Mouse (Mus musculus): Measurements from ENCODE around the gene Tmem210.

DNA sequence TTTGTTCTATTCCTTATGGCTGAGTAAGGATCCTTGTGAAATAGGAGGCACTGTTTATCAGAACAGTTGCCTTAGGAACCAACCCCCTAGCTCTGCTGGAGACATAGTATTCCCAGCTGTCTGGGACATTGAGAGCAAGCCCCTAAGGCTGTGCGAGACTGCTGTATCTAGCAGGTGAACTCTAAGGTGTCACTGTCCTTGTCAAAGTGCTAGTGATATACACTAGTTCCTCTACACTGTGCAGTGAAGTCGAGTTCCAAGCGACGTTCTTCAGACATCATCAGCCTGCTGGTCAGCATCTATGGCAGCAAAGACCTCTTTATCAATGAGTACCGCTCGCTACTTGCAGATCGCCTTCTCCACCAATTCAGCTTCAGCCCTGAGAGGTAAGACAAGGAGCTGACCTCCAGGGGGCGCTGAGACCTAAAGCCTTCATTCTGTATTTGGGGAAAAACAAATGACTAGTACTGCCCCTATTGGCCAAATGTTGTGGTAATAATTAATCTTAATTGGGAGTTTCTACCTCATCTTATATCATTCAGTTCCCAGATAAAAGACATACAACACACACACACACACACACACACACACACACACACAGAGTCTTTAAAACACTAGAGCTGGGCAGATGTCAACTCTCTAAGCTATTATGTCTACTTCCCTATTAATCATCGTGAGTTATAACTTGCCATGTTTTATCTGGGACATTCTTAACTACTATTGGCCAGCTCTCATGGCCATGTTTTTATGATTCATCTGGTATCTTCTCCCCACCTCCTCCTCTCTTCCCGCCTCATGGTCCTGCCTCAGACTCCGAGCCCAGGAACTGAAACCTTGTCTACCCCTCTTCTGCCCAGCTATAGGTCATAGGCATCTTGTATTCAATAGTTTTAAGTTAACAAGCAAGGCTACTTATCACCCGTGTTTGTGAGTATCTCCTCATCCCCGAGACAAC, 8.7 kb upstream of the Tmem210 start:
- TF ChIP-seq POLR2A (IDR thresholded peaks at IDR 0.05; ENCODE audit: borderline replicate concordance, insufficient read depth, low read length) (no peak), CTCF (IDR thresholded peaks at IDR 0.05; ENCODE audit: borderline replicate concordance, insufficient read depth, low read depth, low read length) (peak; percentile 85)
